Mouse (Mus musculus) intestine, embryonic 15.5 days (tissue): ENCODE measurements around the gene Gm10283. TPM values are rescaled to one million over a fixed set of nuclear protein-coding genes. Genes with fewer than 3 reads are reported as not detected.

Source experiments
- ATAC-seq: fragments of 200-750 bp; cut with Nextera tagmentation; 2 replicates; pipeline ENCODE4 v1.8.0; 2017; ENCODE audit warnings: moderate TSS enrichment, moderate library complexity
- H3K27ac ChIP-seq: fragments of 300-500 bp; sonication (generic); 2 replicates; pipeline ENCODE4 v1.5.1; 2015; ENCODE audit warnings: mild to moderate bottlenecking, inconsistent platforms
- H3K27me3 ChIP-seq: fragments of 300-500 bp; sonication (generic); replicated peaks from 2 replicates; pipeline ENCODE4 v1.6.1; 2015; ENCODE audit warnings: inconsistent platforms
- H3K36me3 ChIP-seq: fragments of 300-500 bp; sonication (generic); 2 replicates; pipeline ENCODE4 v1.6.1; 2015; ENCODE audit warnings: inconsistent platforms
- H3K4me1 ChIP-seq: fragments of 300-500 bp; sonication (generic); replicated peaks from 2 replicates; pipeline ENCODE4 v1.6.1; 2015; ENCODE audit warnings: inconsistent platforms
- H3K4me2 ChIP-seq: fragments of 300-500 bp; sonication (generic); replicated peaks from 2 replicates; pipeline ENCODE4 v1.6.1; 2015; ENCODE audit warnings: mild to moderate bottlenecking, inconsistent platforms
- H3K4me3 ChIP-seq: fragments of 300-500 bp; sonication (generic); replicated peaks from 2 replicates; pipeline ENCODE4 v1.5.1; 2015; ENCODE audit warnings: inconsistent platforms
- H3K9ac ChIP-seq: fragments of 300-500 bp; sonication (generic); 2 replicates; pipeline ENCODE4 v1.6.1; 2015; ENCODE audit warnings: inconsistent platforms
- H3K9me3 ChIP-seq: fragments of 300-500 bp; sonication (generic); 2 replicates; pipeline ENCODE4 v1.6.1; 2016; ENCODE audit warnings: inconsistent platforms
- WGBS: fragments of 180-500 bp; shearing (Covaris S2); methylation state at CpG from one replicate; pipeline ENCODE4 v1.1.7; 2015; 5-methylcytosine and 5-hydroxymethylcytosine counted together
- polyA plus RNA-seq: library from polyadenylated mRNA; unstranded; fragments of >200 nt; fragmentation: Nextera tagmentation; extraction: Ambion mirVana; gene quantifications from 2 replicates; pipeline ENCODE4 v1.2.1, GENCODE M21; 2015

Gene Gm10283
- polyA plus RNA-seq, 1 experiment from 2014 or later = not detected

GRCm38 (mm10) chr8:60438557-60438956 is 64.4 kb downstream of the Gm10283 start:
- H3K4me1 ChIP-seq = no peaks in the 10 kb centered on the region
- no peaks in the 10 kb centered on the region for H3K36me3 ChIP-seq
- 50% methylated on average over 3 of the region's 3 CpGs for WGBS
- ATAC-seq = no peak
- no peaks in the 10 kb centered on the region for H3K27me3 ChIP-seq
- no peaks in the 10 kb centered on the region for H3K9me3 ChIP-seq
- H3K27ac ChIP-seq = no peak overlapping the region
- no peak overlapping the region for H3K4me2 ChIP-seq
- no peak overlapping the region for H3K9ac ChIP-seq
- H3K4me3 ChIP-seq = no peak overlapping the region

GRCm38 (mm10) chr8:60436872-60437271 is 66.1 kb downstream of the Gm10283 start:
- no peak overlapping the region for H3K4me3 ChIP-seq
- WGBS = 85% methylated on average over 3 of the region's 3 CpGs
- no peaks in the 10 kb centered on the region for H3K36me3 ChIP-seq
- H3K27me3 ChIP-seq = no peaks in the 10 kb centered on the region
- H3K4me1 ChIP-seq = no peaks in the 10 kb centered on the region
- no peak for ATAC-seq
- no peak overlapping the region for H3K9ac ChIP-seq
- H3K27ac ChIP-seq = no peak overlapping the region
- no peak overlapping the region for H3K4me2 ChIP-seq
- H3K9me3 ChIP-seq = no peaks in the 10 kb centered on the region

GRCm38 (mm10) chr8:60432649-60433048 is 70.3 kb downstream of the Gm10283 start:
- Histone ChIP-seq H3K9me3 (no peaks in the 10 kb centered on the region), H3K27me3 (no peaks in the 10 kb centered on the region), H3K4me3 (no peak overlapping the region), H3K27ac (no peak overlapping the region), H3K4me1 (no peaks in the 10 kb centered on the region), H3K9ac (no peak overlapping the region), H3K36me3 (no peaks in the 10 kb centered on the region), H3K4me2 (no peak overlapping the region)
- WGBS = 92% methylated on average over 5 of the region's 5 CpGs
- ATAC-seq = no peak

GRCm38 (mm10) chr8:60406358-60406757 is 96.6 kb downstream of the Gm10283 start:
- H3K9me3 ChIP-seq = no peaks in the 10 kb centered on the region
- no peak overlapping the region for H3K9ac ChIP-seq
- no peaks in the 10 kb centered on the region for H3K36me3 ChIP-seq
- no peak overlapping the region for H3K27ac ChIP-seq
- no peak for ATAC-seq
- WGBS = 80% methylated on average over 8 of the region's 8 CpGs
- H3K27me3 ChIP-seq = no peaks in the 10 kb centered on the region
- no peak overlapping the region for H3K4me3 ChIP-seq
- H3K4me2 ChIP-seq = no peak overlapping the region
- no peaks in the 10 kb centered on the region for H3K4me1 ChIP-seq

GRCm38 (mm10) chr8:60404994-60405548 is 97.9 kb downstream of the Gm10283 start:
- no peak overlapping the region for H3K4me3 ChIP-seq
- no peak overlapping the region for H3K4me2 ChIP-seq
- H3K9ac ChIP-seq = no peak overlapping the region
- H3K4me1 ChIP-seq = no peaks in the 10 kb centered on the region
- 46% methylated on average over 6 of the region's 6 CpGs for WGBS
- H3K27me3 ChIP-seq = no peaks in the 10 kb centered on the region
- H3K36me3 ChIP-seq = no peaks in the 10 kb centered on the region
- no peak overlapping the region for H3K27ac ChIP-seq
- no peaks in the 10 kb centered on the region for H3K9me3 ChIP-seq
- no peak for ATAC-seq

- no peaks in the 10 kb centered on the region for H3K36me3 ChIP-seq
- H3K9ac ChIP-seq = no peak overlapping the region
- no peaks in the 10 kb centered on the region for H3K4me1 ChIP-seq
- no peaks in the 10 kb centered on the region for H3K27me3 ChIP-seq
- no peak overlapping the region for H3K27ac ChIP-seq
- H3K4me3 ChIP-seq = no peak overlapping the region
- WGBS = 75% methylated on average over 4 of the region's 4 CpGs
- no peak overlapping the region for H3K4me2 ChIP-seq
- no peaks in the 10 kb centered on the region for H3K9me3 ChIP-seq
- ATAC-seq = no peak
Observed at GRCm38 (mm10) chr8:60393675-60394074, 109.3 kb downstream of the Gm10283 start.

GRCm38 (mm10) chr8:60386589-60386988 is 116.4 kb downstream of the Gm10283 start:
- no peak overlapping the region for H3K4me3 ChIP-seq
- H3K9ac ChIP-seq = no peak overlapping the region
- H3K36me3 ChIP-seq = no peaks in the 10 kb centered on the region
- H3K4me1 ChIP-seq = no peaks in the 10 kb centered on the region
- no peak overlapping the region for H3K4me2 ChIP-seq
- 68% methylated on average over 2 of the region's 2 CpGs for WGBS
- H3K27ac ChIP-seq = no peak overlapping the region
- no peak for ATAC-seq
- no peaks in the 10 kb centered on the region for H3K27me3 ChIP-seq
- no peaks in the 10 kb centered on the region for H3K9me3 ChIP-seq

Other genes starting within 250 kb of the Gm10283 start
- 0.29 and 0.56 TPM in 2 replicates for gene Aadat, start 2.7 kb upstream of the Gm10283 start, polyA plus RNA-seq
- gene Mfap3l, start 129.6 kb upstream of the Gm10283 start, polyA plus RNA-seq = 1.1 and 1.2 TPM in 2 replicates